Mouse (Mus musculus): ENCODE data around the gene Serinc3.

DNA sequence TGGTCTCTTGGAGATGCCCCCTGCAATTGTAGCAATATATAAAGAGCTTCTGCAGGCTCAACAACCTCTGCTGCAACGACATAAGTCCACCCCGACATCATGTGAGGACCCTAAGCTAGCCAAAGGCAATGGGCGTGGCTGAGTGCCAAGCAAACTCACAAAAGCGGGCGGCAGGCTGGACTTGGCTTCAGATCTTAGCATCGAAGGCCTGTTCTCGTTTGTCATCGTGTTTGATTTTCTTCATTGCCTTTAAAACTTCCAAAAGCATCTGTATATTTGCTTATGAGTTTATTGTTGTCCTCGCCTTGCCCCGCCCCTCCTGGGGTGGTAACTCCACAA, 60.9 kb downstream of the Serinc3 start:
- TF ChIP-seq POLR2AphosphoS2 (IDR thresholded peaks at IDR 0.05; ENCODE audit: insufficient read length, low read depth) (no peak), TCF12 (IDR thresholded peaks at IDR 0.05; ENCODE audit: insufficient read depth, poor library complexity, severe bottlenecking) (no peak), POLR2A (IDR thresholded peaks at IDR 0.05; ENCODE audit: insufficient read length, low read depth) (no peak), USF1 (IDR thresholded peaks at IDR 0.05; ENCODE audit: low read depth) (no peak), CEBPB (IDR thresholded peaks at IDR 0.05; ENCODE audit: insufficient read depth, poor library complexity, severe bottlenecking) (no peak)

Measured in myocyte (in vitro differentiated cells).